Mouse (Mus musculus) limb, embryonic 14.5 days (tissue): ENCODE measurements around the gene Cmya5. TPM values are rescaled to one million over a fixed set of nuclear protein-coding genes. Genes with fewer than 3 reads are reported as not detected.

Experiments
- ATAC-seq: fragments of 200-750 bp; cut with Nextera tagmentation; 2 replicates; pipeline ENCODE4 v1.8.0; 2017; ENCODE audit warnings: low read depth, moderate number of reproducible peaks, moderate TSS enrichment; ENCODE audit not compliant: low FRiP score
- DNase-seq: peaks from one replicate; pipeline ENCODE4 v3.0.0-alpha.2; 2015; ENCODE audit warnings: low spot score
- H3K27ac ChIP-seq: fragments of 300-500 bp; sonication (generic); replicated peaks from 2 replicates; pipeline ENCODE4 v1.5.1; 2014; ENCODE audit warnings: low read depth, mild to moderate bottlenecking, low read length, moderate library complexity, mixed read lengths
- H3K27me3 ChIP-seq: fragments of 300-500 bp; sonication (generic); 2 replicates; pipeline ENCODE4 v1.6.1; 2014; ENCODE audit warnings: low read length, mixed read lengths; ENCODE audit not compliant: control insufficient read depth, insufficient read depth
- H3K36me3 ChIP-seq: fragments of 300-500 bp; sonication (generic); 2 replicates; pipeline ENCODE4 v1.6.1; 2014; ENCODE audit warnings: mild to moderate bottlenecking, low read length, moderate library complexity, mixed read lengths; ENCODE audit not compliant: control insufficient read depth, insufficient read depth
- H3K4me1 ChIP-seq: fragments of 300-500 bp; sonication (generic); 2 replicates; pipeline ENCODE4 v1.6.1; 2014; ENCODE audit warnings: antibody characterized with exemption, low read length, mixed read lengths; ENCODE audit not compliant: control insufficient read depth, insufficient read depth
- H3K4me2 ChIP-seq: fragments of 300-500 bp; sonication (generic); replicated peaks from 2 replicates; pipeline ENCODE4 v1.6.1; 2014; ENCODE audit warnings: low read depth, mild to moderate bottlenecking, low read length, moderate library complexity; ENCODE audit not compliant: severe bottlenecking
- H3K4me3 ChIP-seq: fragments of 300-500 bp; sonication (generic); replicated peaks from 2 replicates; pipeline ENCODE4 v1.5.1; 2014; ENCODE audit warnings: low read length
- H3K9ac ChIP-seq: fragments of 300-500 bp; sonication (generic); 2 replicates; pipeline ENCODE4 v1.6.1; 2014; ENCODE audit warnings: mild to moderate bottlenecking, low read depth, low read length, moderate library complexity; ENCODE audit not compliant: severe bottlenecking
- H3K9me3 ChIP-seq: fragments of 300-500 bp; sonication (generic); 2 replicates; pipeline ENCODE4 v1.6.1; 2016; ENCODE audit warnings: low read length; ENCODE audit not compliant: control insufficient read depth
- POLR2A ChIP-seq: fragments of 200-500 bp; IDR thresholded peaks from 2 replicates; pipeline ENCODE4 v1.8.0; 2012; ENCODE audit warnings: inconsistent platforms, mild to moderate bottlenecking, moderate library complexity, borderline replicate concordance; ENCODE audit not compliant: insufficient read depth, insufficient read length; ENCODE audit errors: extremely low read depth
- WGBS: fragments of 180-500 bp; shearing (Covaris S2); extraction: QIAGEN DNeasy Blood & Tissue Kit; methylation state at CpG from one replicate; pipeline ENCODE4 v1.1.7; 2014; 5-methylcytosine and 5-hydroxymethylcytosine counted together
- polyA plus RNA-seq, 2 experiments: library from polyadenylated mRNA; depleted of rRNA in 1 of 2; stranded (reverse) in 1 of 2; unstranded in 1 of 2; fragments of >200 nt; fragmentation: Nextera tagmentation in 1 of 2; extraction: Ambion mirVana in 1 of 2; gene quantifications; 2 replicates each; pipeline versions ENCODE4 v1.2.1 to v1.2.3; 2012 to 2014

The Cmya5 gene
- polyA plus RNA-seq, 2 experiments, result 0.73 to 0.78 TPM

DNA sequence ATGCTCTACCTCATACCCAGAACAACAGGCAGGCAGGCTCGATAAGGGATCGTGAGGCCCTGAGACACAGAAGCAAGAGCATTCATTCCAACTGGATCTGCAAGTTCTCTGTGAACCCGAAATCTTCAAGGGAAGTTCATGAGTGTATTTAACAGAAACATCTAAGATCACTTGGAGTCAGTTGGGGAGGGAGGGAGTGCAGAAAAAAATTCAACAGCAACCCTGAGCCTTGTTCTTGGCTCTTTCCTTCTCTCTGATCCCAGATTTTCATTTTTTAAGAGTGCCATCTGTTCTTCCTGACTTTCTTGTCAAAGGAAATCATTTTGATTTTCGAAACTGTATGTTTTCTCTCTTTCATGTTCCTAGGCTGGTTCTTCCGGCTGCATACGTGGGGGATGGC, 140.5 kb downstream of the Cmya5 start:
- Histone ChIP-seq H3K4me3 (no peak overlapping the region), H3K27me3 (no peaks in the 10 kb centered on the region), H3K36me3 (no peaks in the 10 kb centered on the region), H3K4me1 (no peaks in the 10 kb centered on the region), H3K9ac (no peak overlapping the region), H3K4me2 (no peak overlapping the region), H3K9me3 (no peaks in the 10 kb centered on the region), H3K27ac (no peak overlapping the region)
- no peak for TF ChIP-seq POLR2A
- ATAC-seq, result no peak
- DNase-seq, result no peak
- WGBS, result 74% methylated on average over 6 of the region's 6 CpGs

DNA sequence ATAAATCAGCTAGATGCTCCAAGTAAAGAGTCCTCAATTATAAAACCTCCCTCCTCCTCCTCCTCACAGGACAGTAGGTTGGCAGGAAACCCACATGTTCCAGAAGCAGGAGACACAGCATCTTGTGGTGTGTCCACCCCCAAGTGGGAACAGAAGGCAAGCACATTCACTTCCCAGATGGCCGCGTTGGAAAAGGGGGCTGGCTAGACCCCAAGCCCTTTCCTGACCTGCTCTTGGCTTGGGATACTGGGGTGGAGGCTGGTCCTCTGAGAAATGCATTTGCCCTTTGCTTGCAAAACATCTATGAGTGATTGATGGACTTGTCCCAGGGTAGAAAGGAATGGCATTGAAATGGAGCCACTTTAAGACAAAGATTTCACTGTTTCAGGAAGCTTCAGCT, 142.1 kb downstream of the Cmya5 start:
- Histone ChIP-seq H3K9me3 (no peaks in the 10 kb centered on the region), H3K4me3 (no peak overlapping the region), H3K4me1 (no peaks in the 10 kb centered on the region), H3K36me3 (no peaks in the 10 kb centered on the region), H3K4me2 (no peak overlapping the region), H3K27ac (no peak overlapping the region), H3K27me3 (no peaks in the 10 kb centered on the region), H3K9ac (no peak overlapping the region)
- DNase-seq (no peak), ATAC-seq (no peak)
- WGBS, result 55% methylated on average over 2 of the region's 2 CpGs
- TF ChIP-seq POLR2A, result no peak

DNA sequence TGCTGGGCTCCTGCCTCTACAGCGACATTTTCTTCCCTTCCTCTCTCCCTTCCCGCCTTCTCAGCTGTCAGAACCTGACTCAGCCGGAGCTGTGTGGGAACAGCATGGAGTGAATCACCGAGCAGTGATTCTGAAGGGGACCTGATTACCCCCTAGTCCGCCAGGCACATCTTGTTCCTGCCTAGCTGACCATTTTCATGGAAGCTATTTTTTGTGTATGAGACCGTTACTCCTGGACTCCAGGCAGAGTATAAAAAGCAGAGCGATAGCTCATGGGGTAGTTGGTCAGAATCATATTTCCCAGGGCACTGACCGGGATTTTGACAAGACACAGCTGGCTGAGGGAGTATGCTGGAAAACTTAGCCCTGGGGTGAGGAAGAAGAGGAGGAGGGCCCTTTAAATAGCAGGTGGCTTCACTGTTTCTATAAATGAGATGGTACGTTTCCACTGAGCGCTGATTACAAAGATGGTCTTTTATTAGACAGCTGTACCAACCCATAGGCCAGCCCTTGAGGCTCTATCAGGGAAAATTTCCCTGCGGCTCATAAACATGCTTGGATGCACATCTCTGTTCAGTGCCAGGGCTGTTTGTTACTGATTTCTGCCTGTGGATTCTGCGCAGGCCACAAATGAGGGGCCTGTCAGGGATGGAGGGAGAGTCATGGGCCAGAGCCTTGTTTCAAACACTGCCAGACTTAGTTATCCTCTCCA, 143.7 kb downstream of the Cmya5 start:
- Histone ChIP-seq H3K27ac (no peak overlapping the region), H3K27me3 (no peaks in the 10 kb centered on the region), H3K36me3 (no peaks in the 10 kb centered on the region), H3K9ac (no peak overlapping the region), H3K4me2 (no peak overlapping the region), H3K4me1 (no peaks in the 10 kb centered on the region), H3K4me3 (no peak overlapping the region), H3K9me3 (no peaks in the 10 kb centered on the region)
- DNase-seq (no peak), ATAC-seq (peak; percentile 30; the same call in 1 of the 2 replicates)
- TF ChIP-seq POLR2A, result no peak
- 62% methylated on average over 12 of the region's 12 CpGs for WGBS

DNA sequence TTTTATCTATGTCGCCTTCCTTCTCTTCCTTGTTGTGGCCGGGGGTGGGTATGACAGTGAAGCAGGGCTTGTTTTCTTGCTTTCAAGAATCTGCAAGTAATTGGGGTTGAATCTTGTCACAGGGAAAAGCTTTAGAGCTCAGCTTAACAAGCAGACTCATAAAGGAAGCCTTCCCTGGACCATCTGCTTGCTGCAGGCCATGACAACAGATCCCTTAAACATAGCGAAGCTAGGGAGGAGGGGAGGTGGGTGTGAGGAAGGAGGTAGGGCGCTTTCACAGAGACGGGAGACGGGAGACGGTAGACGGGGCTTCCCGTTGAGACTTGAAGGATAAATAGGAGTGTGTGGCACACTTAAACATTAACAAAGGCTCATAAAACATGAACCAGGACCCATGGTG, 144.7 kb downstream of the Cmya5 start:
- H3K9me3 ChIP-seq, result no peaks in the 10 kb centered on the region
- DNase-seq (no peak), ATAC-seq (no peak)
- H3K9ac ChIP-seq, result no peak overlapping the region
- H3K27me3 ChIP-seq, result no peaks in the 10 kb centered on the region
- WGBS, result 27% methylated on average over 9 of the region's 9 CpGs
- no peak for TF ChIP-seq POLR2A
- no peaks in the 10 kb centered on the region for H3K4me1 ChIP-seq
- H3K36me3 ChIP-seq, result no peaks in the 10 kb centered on the region
- H3K4me3 ChIP-seq, result no peak overlapping the region
- no peak overlapping the region for H3K27ac ChIP-seq
- no peak overlapping the region for H3K4me2 ChIP-seq

DNA sequence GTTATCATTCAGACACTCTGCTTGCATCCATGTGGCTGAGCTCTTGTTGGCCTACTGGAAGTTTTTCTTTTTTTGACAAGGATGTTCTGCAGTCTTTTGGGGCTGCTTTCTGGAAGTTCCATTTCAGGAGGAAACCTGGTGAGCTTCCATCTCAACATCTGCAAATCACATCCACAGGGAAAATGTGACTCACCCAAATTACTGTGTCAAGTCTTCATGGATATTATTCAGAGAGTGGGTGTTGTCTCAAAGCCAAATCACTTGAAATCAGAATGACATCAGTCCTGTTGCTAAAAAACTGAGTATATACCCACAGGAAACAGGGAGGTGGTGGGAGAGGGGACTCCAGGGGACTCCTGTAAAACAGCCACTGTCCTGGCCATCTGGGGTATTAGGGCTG, 149.8 kb downstream of the Cmya5 start:
- Histone ChIP-seq H3K27me3 (no peaks in the 10 kb centered on the region), H3K36me3 (no peaks in the 10 kb centered on the region), H3K4me2 (no peak overlapping the region), H3K4me1 (no peaks in the 10 kb centered on the region), H3K27ac (no peak overlapping the region), H3K9ac (no peak overlapping the region), H3K4me3 (no peak overlapping the region), H3K9me3 (no peaks in the 10 kb centered on the region)
- ATAC-seq (no peak), DNase-seq (no peak)
- TF ChIP-seq POLR2A, result no peak
